Mouse (Mus musculus) limb, embryonic 14.5 days (tissue): ENCODE results near the gene Dot1l. TPM values are rescaled to one million over a fixed set of nuclear protein-coding genes. Genes with fewer than 3 reads are reported as not detected.

Experiments used
- ATAC-seq: fragments of 200-750 bp; cut with Nextera tagmentation; 2 replicates; pipeline ENCODE4 v1.8.0; 2017; ENCODE audit warnings: low read depth, moderate number of reproducible peaks, moderate TSS enrichment; ENCODE audit not compliant: low FRiP score
- DNase-seq: peaks from one replicate; pipeline ENCODE4 v3.0.0-alpha.2; 2015; ENCODE audit warnings: low spot score
- H3K27ac ChIP-seq: fragments of 300-500 bp; sonication (generic); replicated peaks from 2 replicates; pipeline ENCODE4 v1.5.1; 2014; ENCODE audit warnings: low read depth, mild to moderate bottlenecking, low read length, moderate library complexity, mixed read lengths
- H3K27me3 ChIP-seq: fragments of 300-500 bp; sonication (generic); 2 replicates; pipeline ENCODE4 v1.6.1; 2014; ENCODE audit warnings: low read length, mixed read lengths; ENCODE audit not compliant: control insufficient read depth, insufficient read depth
- H3K36me3 ChIP-seq: fragments of 300-500 bp; sonication (generic); 2 replicates; pipeline ENCODE4 v1.6.1; 2014; ENCODE audit warnings: mild to moderate bottlenecking, low read length, moderate library complexity, mixed read lengths; ENCODE audit not compliant: control insufficient read depth, insufficient read depth
- H3K4me1 ChIP-seq: fragments of 300-500 bp; sonication (generic); 2 replicates; pipeline ENCODE4 v1.6.1; 2014; ENCODE audit warnings: antibody characterized with exemption, low read length, mixed read lengths; ENCODE audit not compliant: control insufficient read depth, insufficient read depth
- H3K4me2 ChIP-seq: fragments of 300-500 bp; sonication (generic); replicated peaks from 2 replicates; pipeline ENCODE4 v1.6.1; 2014; ENCODE audit warnings: low read depth, mild to moderate bottlenecking, low read length, moderate library complexity; ENCODE audit not compliant: severe bottlenecking
- H3K4me3 ChIP-seq: fragments of 300-500 bp; sonication (generic); replicated peaks from 2 replicates; pipeline ENCODE4 v1.5.1; 2014; ENCODE audit warnings: low read length
- H3K9ac ChIP-seq: fragments of 300-500 bp; sonication (generic); 2 replicates; pipeline ENCODE4 v1.6.1; 2014; ENCODE audit warnings: mild to moderate bottlenecking, low read depth, low read length, moderate library complexity; ENCODE audit not compliant: severe bottlenecking
- H3K9me3 ChIP-seq: fragments of 300-500 bp; sonication (generic); 2 replicates; pipeline ENCODE4 v1.6.1; 2016; ENCODE audit warnings: low read length; ENCODE audit not compliant: control insufficient read depth
- POLR2A ChIP-seq: fragments of 200-500 bp; IDR thresholded peaks from 2 replicates; pipeline ENCODE4 v1.8.0; 2012; ENCODE audit warnings: inconsistent platforms, mild to moderate bottlenecking, moderate library complexity, borderline replicate concordance; ENCODE audit not compliant: insufficient read depth, insufficient read length; ENCODE audit errors: extremely low read depth
- WGBS: fragments of 180-500 bp; shearing (Covaris S2); extraction: QIAGEN DNeasy Blood & Tissue Kit; methylation state at CpG from one replicate; pipeline ENCODE4 v1.1.7; 2014; 5-methylcytosine and 5-hydroxymethylcytosine counted together
- polyA plus RNA-seq, 2 experiments: library from polyadenylated mRNA; depleted of rRNA in 1 of 2; stranded (reverse) in 1 of 2; unstranded in 1 of 2; fragments of >200 nt; fragmentation: Nextera tagmentation in 1 of 2; extraction: Ambion mirVana in 1 of 2; gene quantifications; 2 replicates each; pipeline versions ENCODE4 v1.2.1 to v1.2.3; 2012 to 2014

The Dot1l gene
- polyA plus RNA-seq, 2 experiments, result 22.7 to 55.1 TPM

- no peaks in the 10 kb centered on the region for H3K4me1 ChIP-seq
- H3K9me3 ChIP-seq, result no peaks in the 10 kb centered on the region
- H3K4me2 ChIP-seq, result no peak overlapping the region
- no peak for TF ChIP-seq POLR2A
- no peaks in the 10 kb centered on the region for H3K27me3 ChIP-seq
- no peak for DNase-seq
- no peak overlapping the region for H3K4me3 ChIP-seq
- H3K9ac ChIP-seq, result no peak overlapping the region
- H3K36me3 ChIP-seq, result peaks cover 99% of the 10 kb centered on the region
- 94% methylated on average over 12 of the region's 12 CpGs for WGBS
- no peak for ATAC-seq
- no peak overlapping the region for H3K27ac ChIP-seq
Measured at GRCm38 (mm10) chr10:80784871-80785270, 29.9 kb downstream of the Dot1l start.

GRCm38 (mm10) chr10:80785963-80786362, 31.0 kb downstream of the Dot1l start:
- Histone ChIP-seq H3K4me3 (no peak overlapping the region), H3K27me3 (no peaks in the 10 kb centered on the region), H3K4me1 (no peaks in the 10 kb centered on the region), H3K9me3 (no peaks in the 10 kb centered on the region), H3K27ac (no peak overlapping the region), H3K36me3 (peaks cover 99% of the 10 kb centered on the region), H3K9ac (no peak overlapping the region), H3K4me2 (no peak overlapping the region)
- TF ChIP-seq POLR2A, result no peak
- ATAC-seq (no peak), DNase-seq (no peak)
- WGBS, result 94% methylated on average over 11 of the region's 11 CpGs

GRCm38 (mm10) chr10:80787517-80787916, 32.5 kb downstream of the Dot1l start:
- Histone ChIP-seq H3K4me3 (no peak overlapping the region), H3K27me3 (no peaks in the 10 kb centered on the region), H3K4me2 (no peak overlapping the region), H3K36me3 (peaks cover 98% of the 10 kb centered on the region), H3K9ac (no peak overlapping the region), H3K9me3 (no peaks in the 10 kb centered on the region), H3K27ac (no peak overlapping the region), H3K4me1 (no peaks in the 10 kb centered on the region)
- ATAC-seq (no peak), DNase-seq (no peak)
- no peak for TF ChIP-seq POLR2A
- 82% methylated on average over 2 of the region's 2 CpGs for WGBS

- H3K36me3 ChIP-seq, result peaks cover 98% of the 10 kb centered on the region
- TF ChIP-seq POLR2A, result no peak
- H3K9me3 ChIP-seq, result no peaks in the 10 kb centered on the region
- no peak overlapping the region for H3K27ac ChIP-seq
- no peaks in the 10 kb centered on the region for H3K27me3 ChIP-seq
- no peak overlapping the region for H3K9ac ChIP-seq
- no peak overlapping the region for H3K4me3 ChIP-seq
- ATAC-seq (no peak), DNase-seq (no peak)
- no peaks in the 10 kb centered on the region for H3K4me1 ChIP-seq
- WGBS, result 93% methylated on average over 15 of the region's 19 CpGs
- no peak overlapping the region for H3K4me2 ChIP-seq
Measured at GRCm38 (mm10) chr10:80790761-80791404, 35.9 kb downstream of the Dot1l start.

- ATAC-seq, result no peak
- H3K36me3 ChIP-seq, result peaks cover 98% of the 10 kb centered on the region
- no peak for TF ChIP-seq POLR2A
- no peak overlapping the region for H3K9ac ChIP-seq
- H3K4me1 ChIP-seq, result peaks cover 3% of the 10 kb centered on the region
- no peaks in the 10 kb centered on the region for H3K9me3 ChIP-seq
- no peak overlapping the region for H3K4me2 ChIP-seq
- 77% methylated on average over 33 of the region's 33 CpGs for WGBS
- DNase-seq, result no peak
- no peak overlapping the region for H3K27ac ChIP-seq
- H3K4me3 ChIP-seq, result no peak overlapping the region
- H3K27me3 ChIP-seq, result no peaks in the 10 kb centered on the region
Measured at GRCm38 (mm10) chr10:80791476-80792174, 36.6 kb downstream of the Dot1l start.
